Mouse (Mus musculus) embryonic facial prominence, embryonic 12.5 days (tissue): ENCODE results near the gene Ankrd40. TPM values are rescaled to one million over a fixed set of nuclear protein-coding genes. Genes with fewer than 3 reads are reported as not detected.

Source experiments
- ATAC-seq: fragments of 200-750 bp; cut with Nextera tagmentation; 2 replicates; pipeline ENCODE4 v1.8.0; 2017; ENCODE audit not compliant: insufficient number of reproducible peaks, insufficient read depth, low FRiP score, low TSS enrichment
- H3K27ac ChIP-seq: fragments of 300-500 bp; sonication (generic); 2 replicates; pipeline ENCODE4 v1.5.1; 2016; ENCODE audit warnings: mild to moderate bottlenecking
- H3K27me3 ChIP-seq: fragments of 300-500 bp; sonication (generic); 2 replicates; pipeline ENCODE4 v1.6.1; 2016; ENCODE audit warnings: mild to moderate bottlenecking, moderate library complexity
- H3K36me3 ChIP-seq: fragments of 300-500 bp; sonication (generic); 2 replicates; pipeline ENCODE4 v1.6.1; 2016; ENCODE audit warnings: mild to moderate bottlenecking
- H3K4me1 ChIP-seq: fragments of 300-500 bp; sonication (generic); 2 replicates; pipeline ENCODE4 v1.6.1; 2016
- H3K4me2 ChIP-seq: fragments of 300-500 bp; sonication (generic); replicated peaks from 2 replicates; pipeline ENCODE4 v1.6.1; 2016; ENCODE audit warnings: mild to moderate bottlenecking, moderate library complexity
- H3K4me3 ChIP-seq: fragments of 300-500 bp; sonication (generic); 2 replicates; pipeline ENCODE4 v1.5.1; 2016; ENCODE audit warnings: mild to moderate bottlenecking
- H3K9ac ChIP-seq: fragments of 300-500 bp; sonication (generic); 2 replicates; pipeline ENCODE4 v1.6.1; 2016; ENCODE audit warnings: mild to moderate bottlenecking, moderate library complexity
- H3K9me3 ChIP-seq: fragments of 300-500 bp; sonication (generic); 2 replicates; pipeline ENCODE4 v1.6.1; 2016; ENCODE audit warnings: mild to moderate bottlenecking, moderate library complexity
- WGBS: fragments of 180-500 bp; shearing (Covaris S2); methylation state at CpG from one replicate; pipeline ENCODE4 v1.1.7; 2016; 5-methylcytosine and 5-hydroxymethylcytosine counted together
- polyA plus RNA-seq: library from polyadenylated mRNA; unstranded; fragments of >200 nt; fragmentation: Nextera tagmentation; extraction: Ambion mirVana; gene quantifications from 2 replicates; pipeline ENCODE4 v1.2.1, GENCODE M21; 2016

Gene Ankrd40
- polyA plus RNA-seq, 1 experiment from 2014 or later = 25.5 TPM

GRCm38 (mm10) chr11:94314098-94314652, 13.6 kb upstream of the Ankrd40 start:
- no peak overlapping the region for H3K4me2 ChIP-seq
- no peak overlapping the region for H3K27ac ChIP-seq
- peaks cover 23% of the 10 kb centered on the region for H3K4me1 ChIP-seq
- WGBS = 87% methylated on average over 2 of the region's 2 CpGs
- no peak overlapping the region for H3K9ac ChIP-seq
- H3K27me3 ChIP-seq = no peaks in the 10 kb centered on the region
- H3K36me3 ChIP-seq = peaks cover 4% of the 10 kb centered on the region; the same call in 1 of the 2 replicates
- no peak overlapping the region for H3K4me3 ChIP-seq
- no peak for ATAC-seq
- no peaks in the 10 kb centered on the region for H3K9me3 ChIP-seq

DNA sequence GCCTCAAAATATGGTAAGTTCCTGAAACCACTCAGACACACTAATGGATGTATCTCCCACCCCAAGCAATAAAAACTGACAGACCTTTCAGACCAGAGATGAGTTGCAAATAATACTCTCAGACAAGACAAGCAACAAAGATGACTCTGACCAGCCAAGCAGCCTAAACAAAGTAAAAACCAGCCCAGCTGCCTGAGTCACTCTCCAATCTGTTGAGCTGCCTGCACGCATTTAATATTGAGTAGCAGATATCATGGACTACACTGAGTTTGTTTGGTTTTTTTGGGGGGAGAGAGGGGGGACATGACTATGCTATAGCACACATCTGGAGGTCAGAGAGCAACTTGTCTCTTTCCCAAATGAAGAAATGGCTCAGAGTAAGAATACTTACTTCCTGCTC, 12.5 kb upstream of the Ankrd40 start:
- H3K27ac ChIP-seq = no peak overlapping the region
- H3K4me3 ChIP-seq = no peak overlapping the region
- peaks cover 9% of the 10 kb centered on the region; the same call in 1 of the 2 replicates for H3K36me3 ChIP-seq
- no peak overlapping the region for H3K9ac ChIP-seq
- H3K4me1 ChIP-seq = peaks cover 28% of the 10 kb centered on the region
- 70% methylated on average over 1 of the region's 1 CpGs for WGBS
- no peak for ATAC-seq
- H3K27me3 ChIP-seq = no peaks in the 10 kb centered on the region
- no peaks in the 10 kb centered on the region for H3K9me3 ChIP-seq
- no peak overlapping the region for H3K4me2 ChIP-seq

DNA sequence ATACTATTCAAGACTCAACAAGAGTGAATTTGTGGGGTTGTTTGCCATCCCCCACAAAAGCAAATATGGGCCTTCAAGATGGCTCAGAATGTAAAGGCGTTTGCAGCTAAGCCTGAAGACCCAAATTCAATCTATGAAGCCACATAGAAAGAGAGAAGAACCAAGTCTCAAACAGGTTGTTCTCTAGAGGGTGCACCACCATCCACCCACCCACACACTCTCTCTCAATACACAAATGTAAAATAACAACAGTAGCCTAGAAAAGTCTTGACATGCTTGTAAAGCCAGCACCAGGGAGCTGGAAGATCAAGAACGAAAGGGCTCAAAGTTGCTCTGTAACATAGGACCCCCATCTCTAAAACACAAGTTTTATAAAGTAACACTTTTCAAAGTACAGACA, 11.3 kb upstream of the Ankrd40 start:
- WGBS = 88% methylated on average over 2 of the region's 2 CpGs
- no peak overlapping the region for H3K4me2 ChIP-seq

DNA sequence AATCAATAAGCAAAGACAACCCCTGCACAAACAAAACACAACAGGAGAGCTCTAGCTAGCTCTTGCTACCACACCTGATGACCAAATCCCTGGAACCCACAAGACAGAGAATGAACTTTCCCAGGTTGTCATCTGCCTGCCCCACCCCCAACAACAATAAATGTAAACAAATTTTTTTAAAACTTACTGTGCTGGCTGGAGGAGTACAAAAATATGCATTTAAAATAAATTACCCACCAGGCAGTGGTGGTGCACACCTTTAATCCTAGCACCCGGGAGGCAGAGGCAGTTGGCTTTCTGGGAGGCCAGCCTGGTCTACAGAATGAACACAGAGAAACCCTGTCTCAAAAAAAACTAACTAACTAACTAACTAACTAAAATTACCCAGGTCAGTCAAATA, 10.8 kb upstream of the Ankrd40 start:
- H3K9me3 ChIP-seq = no peaks in the 10 kb centered on the region
- H3K27me3 ChIP-seq = no peaks in the 10 kb centered on the region
- 89% methylated on average over 1 of the region's 1 CpGs for WGBS
- H3K9ac ChIP-seq = no peak overlapping the region
- peaks cover 6% of the 10 kb centered on the region; the same call in 1 of the 2 replicates for H3K36me3 ChIP-seq
- H3K4me3 ChIP-seq = no peak overlapping the region
- no peak overlapping the region for H3K4me2 ChIP-seq
- no peak overlapping the region for H3K27ac ChIP-seq
- H3K4me1 ChIP-seq = peaks cover 28% of the 10 kb centered on the region
- ATAC-seq = no peak

More for the DNA sequence above, 11.3 kb upstream of the Ankrd40 start:
- Histone ChIP-seq H3K27me3 (no peaks in the 10 kb centered on the region), H3K4me3 (no peak overlapping the region), H3K4me1 (peaks cover 28% of the 10 kb centered on the region), H3K27ac (no peak overlapping the region), H3K9me3 (no peaks in the 10 kb centered on the region), H3K9ac (no peak overlapping the region), H3K36me3 (peaks cover 6% of the 10 kb centered on the region; the same call in 1 of the 2 replicates)
- no peak for ATAC-seq

DNA sequence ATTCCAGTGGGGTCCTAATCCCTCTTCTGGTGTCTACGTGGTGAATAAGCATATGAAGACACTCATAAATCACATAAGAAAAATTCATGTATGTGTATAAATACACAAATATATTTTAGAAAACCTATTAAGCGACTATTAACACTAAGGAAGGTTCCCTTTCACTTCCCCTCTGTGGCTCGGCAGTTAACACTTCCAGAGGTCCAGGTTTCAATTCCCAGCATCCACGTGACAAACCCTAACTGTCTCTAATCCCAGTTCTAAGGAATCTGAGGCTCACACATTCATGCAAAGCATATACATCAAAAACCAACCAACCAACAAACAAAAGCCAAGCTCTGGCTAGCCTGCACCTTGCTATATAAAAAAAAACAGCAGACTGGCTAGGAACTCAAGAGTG, 10.3 kb upstream of the Ankrd40 start:
- Histone ChIP-seq H3K4me3 (no peak overlapping the region), H3K4me2 (no peak overlapping the region), H3K27ac (no peak overlapping the region), H3K4me1 (peaks cover 28% of the 10 kb centered on the region), H3K9me3 (no peaks in the 10 kb centered on the region), H3K36me3 (peaks cover 6% of the 10 kb centered on the region; the same call in 1 of the 2 replicates), H3K27me3 (no peaks in the 10 kb centered on the region), H3K9ac (no peak overlapping the region)
- WGBS = 77% methylated on average over 4 of the region's 4 CpGs
- no peak for ATAC-seq

GRCm38 (mm10) chr11:94318056-94318455, 9.7 kb upstream of the Ankrd40 start:
- H3K4me1 ChIP-seq = peaks cover 28% of the 10 kb centered on the region
- H3K4me2 ChIP-seq = no peak overlapping the region
- no peak overlapping the region for H3K9ac ChIP-seq
- no peak for ATAC-seq
- WGBS = 91% methylated on average over 5 of the region's 5 CpGs
- no peak overlapping the region for H3K27ac ChIP-seq
- H3K9me3 ChIP-seq = no peaks in the 10 kb centered on the region
- peaks cover 6% of the 10 kb centered on the region; the same call in 1 of the 2 replicates for H3K36me3 ChIP-seq
- H3K4me3 ChIP-seq = no peak overlapping the region
- no peaks in the 10 kb centered on the region for H3K27me3 ChIP-seq

- Histone ChIP-seq H3K4me2 (peak overlapping the region; percentile 70), H3K4me1 (peaks cover 19% of the 10 kb centered on the region), H3K27me3 (no peaks in the 10 kb centered on the region), H3K36me3 (peaks cover 6% of the 10 kb centered on the region; the same call in 1 of the 2 replicates), H3K9me3 (no peaks in the 10 kb centered on the region), H3K27ac (peak overlapping the region; percentile 97), H3K4me3 (peak overlapping the region; percentile 91), H3K9ac (peak overlapping the region; percentile 97)
- peak; percentile 32; the same call in 1 of the 2 replicates for ATAC-seq
- WGBS = under 1% methylated on average over 67 of the region's 67 CpGs
Measured at GRCm38 (mm10) chr11:94320969-94321930, 6.6 kb upstream of the Ankrd40 start.

GRCm38 (mm10) chr11:94321931-94322400, 5.8 kb upstream of the Ankrd40 start, which contains the start of gene Luc7l3:
Luc7l3 (minus strand) TSS chr11:94321988.
- Histone ChIP-seq H3K36me3 (peaks cover 6% of the 10 kb centered on the region; the same call in 1 of the 2 replicates), H3K4me2 (peak within 1 kb of the TSS; percentile 70), H3K4me1 (peaks cover 16% of the 10 kb centered on the region), H3K9me3 (no peaks in the 10 kb centered on the region), H3K4me3 (peak within 1 kb of the TSS; percentile 91), H3K27me3 (no peaks in the 10 kb centered on the region), H3K27ac (peak within 1 kb of the TSS; percentile 97), H3K9ac (peak within 1 kb of the TSS; percentile 97)
- ATAC-seq = peak; percentile 93
- WGBS = under 1% methylated on average over 36 of the region's 36 CpGs

DNA sequence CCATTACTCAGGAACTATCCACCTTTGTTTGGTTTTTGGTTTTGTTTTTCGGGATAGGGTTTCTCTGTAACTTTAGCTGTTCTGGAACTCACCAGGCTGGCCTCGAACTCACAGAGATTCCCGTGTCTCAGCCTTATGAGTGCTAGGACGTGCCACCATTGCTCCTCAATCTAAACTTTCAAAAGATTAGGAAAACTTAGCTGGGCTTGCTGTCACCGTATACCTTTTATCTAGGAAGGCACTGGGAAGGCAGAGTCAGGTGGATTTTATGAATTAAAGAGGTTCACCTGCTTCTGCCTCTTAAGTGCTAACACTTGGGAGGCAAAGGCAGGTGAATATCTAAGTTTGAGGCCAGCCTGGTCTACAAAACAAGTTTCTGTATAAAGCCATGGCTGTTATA, 5.2 kb upstream of the Ankrd40 start:
- H3K36me3 ChIP-seq = peaks cover 6% of the 10 kb centered on the region; the same call in 1 of the 2 replicates
- H3K9me3 ChIP-seq = no peaks in the 10 kb centered on the region
- peak overlapping the region; percentile 70 for H3K4me2 ChIP-seq
- H3K9ac ChIP-seq = peak overlapping the region; percentile 97
- peak overlapping the region; percentile 97 for H3K27ac ChIP-seq
- ATAC-seq = no peak
- 32% methylated on average over 5 of the region's 5 CpGs for WGBS
- H3K4me3 ChIP-seq = peak overlapping the region; percentile 91
- H3K4me1 ChIP-seq = peaks cover 15% of the 10 kb centered on the region
- no peaks in the 10 kb centered on the region for H3K27me3 ChIP-seq

GRCm38 (mm10) chr11:94323271-94323925, 4.4 kb upstream of the Ankrd40 start:
- WGBS = 82% methylated on average over 5 of the region's 5 CpGs
- no peak overlapping the region for H3K27ac ChIP-seq

DNA sequence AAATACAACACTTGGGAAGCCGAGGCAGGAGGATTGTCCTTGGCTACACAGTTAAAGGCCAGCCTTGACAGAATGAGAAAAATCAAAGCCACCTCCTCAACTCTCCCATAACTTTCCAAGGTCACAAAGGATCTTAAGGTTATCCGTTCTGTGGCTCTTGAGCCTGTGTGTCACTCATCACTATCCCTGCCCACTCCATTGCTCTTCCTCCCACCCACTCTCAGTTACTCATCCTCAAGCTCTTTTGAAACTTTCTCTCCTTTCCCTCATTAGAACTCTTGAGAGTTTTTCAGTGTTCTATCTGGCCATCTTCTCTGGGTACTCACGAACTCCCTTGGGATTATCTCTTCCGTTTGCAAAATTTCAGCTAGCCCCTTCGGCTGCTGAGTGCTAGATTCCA, 3.2 kb upstream of the Ankrd40 start:
- 84% methylated on average over 5 of the region's 5 CpGs for WGBS
- Histone ChIP-seq H3K4me2 (no peak overlapping the region), H3K27ac (no peak overlapping the region), H3K9me3 (no peaks in the 10 kb centered on the region), H3K4me1 (peaks cover 16% of the 10 kb centered on the region), H3K9ac (no peak overlapping the region), H3K27me3 (no peaks in the 10 kb centered on the region), H3K36me3 (no peaks in the 10 kb centered on the region), H3K4me3 (no peak overlapping the region)
- no peak for ATAC-seq

More at GRCm38 (mm10) chr11:94323271-94323925, 4.4 kb upstream of the Ankrd40 start:
- Histone ChIP-seq H3K36me3 (peaks cover 6% of the 10 kb centered on the region; the same call in 1 of the 2 replicates), H3K4me1 (peaks cover 11% of the 10 kb centered on the region), H3K9ac (no peak overlapping the region), H3K4me2 (no peak overlapping the region), H3K27me3 (no peaks in the 10 kb centered on the region), H3K9me3 (no peaks in the 10 kb centered on the region), H3K4me3 (no peak overlapping the region)
- no peak for ATAC-seq
